Mouse (Mus musculus) lung, embryonic 14.5 days (tissue): ENCODE results near the gene Snip1. TPM values are rescaled to one million over a fixed set of nuclear protein-coding genes. Genes with fewer than 3 reads are reported as not detected.
A peak's percentile ranks its signal among the peaks of the same experiment; 100 is the strongest.

Experiments
- ATAC-seq: fragments of 200-750 bp; cut with Nextera tagmentation; 2 replicates; pipeline ENCODE4 v1.8.0; 2017; ENCODE audit warnings: mild to moderate bottlenecking, moderate TSS enrichment, moderate library complexity; ENCODE audit not compliant: insufficient read depth
- DNase-seq: peaks from one replicate; pipeline ENCODE4 v3.0.0-alpha.2; 2015
- H3K27ac ChIP-seq: fragments of 300-500 bp; sonication (generic); 2 replicates; pipeline ENCODE4 v1.5.1; 2014; ENCODE audit warnings: low read depth, mild to moderate bottlenecking, moderate library complexity
- H3K27me3 ChIP-seq: fragments of 300-500 bp; sonication (generic); 2 replicates; pipeline ENCODE4 v1.6.1; 2014; ENCODE audit warnings: low read length, control low read depth; ENCODE audit not compliant: insufficient read depth
- H3K36me3 ChIP-seq: fragments of 300-500 bp; sonication (generic); 2 replicates; pipeline ENCODE4 v1.6.1; 2014; ENCODE audit warnings: control low read depth; ENCODE audit not compliant: insufficient read depth
- H3K4me1 ChIP-seq: fragments of 300-500 bp; sonication (generic); 2 replicates; pipeline ENCODE4 v1.6.1; 2014; ENCODE audit warnings: antibody characterized with exemption, control low read depth; ENCODE audit not compliant: insufficient read depth
- H3K4me2 ChIP-seq: fragments of 300-500 bp; sonication (generic); 2 replicates; pipeline ENCODE4 v1.6.1; 2014; ENCODE audit warnings: mild to moderate bottlenecking
- H3K4me3 ChIP-seq: fragments of 300-500 bp; sonication (generic); 2 replicates; pipeline ENCODE4 v1.5.1; 2014; ENCODE audit warnings: low read depth, low read length
- H3K9ac ChIP-seq: fragments of 300-500 bp; sonication (generic); 2 replicates; pipeline ENCODE4 v1.6.1; 2014
- H3K9me3 ChIP-seq: fragments of 300-500 bp; sonication (generic); 2 replicates; pipeline ENCODE4 v1.6.1; 2016; ENCODE audit warnings: low read depth, low read length, control low read depth
- CTCF ChIP-seq: IDR thresholded peaks from 2 replicates; pipeline ENCODE4 v1.5.1; 2016; ENCODE audit warnings: antibody characterized with exemption, low read depth
- WGBS: fragments of 180-500 bp; shearing (Covaris S2); extraction: QIAGEN DNeasy Blood & Tissue Kit; methylation state at CpG from one replicate; pipeline ENCODE4 v1.1.7; 2014; 5-methylcytosine and 5-hydroxymethylcytosine counted together
- polyA plus RNA-seq: library from polyadenylated mRNA; unstranded; fragments of >200 nt; fragmentation: Nextera tagmentation; extraction: Ambion mirVana; gene quantifications from 2 replicates; pipeline ENCODE4 v1.2.1, GENCODE M21; 2014

The Snip1 gene
- polyA plus RNA-seq, 1 experiment from 2014 or later: 35.6 TPM

DNA sequence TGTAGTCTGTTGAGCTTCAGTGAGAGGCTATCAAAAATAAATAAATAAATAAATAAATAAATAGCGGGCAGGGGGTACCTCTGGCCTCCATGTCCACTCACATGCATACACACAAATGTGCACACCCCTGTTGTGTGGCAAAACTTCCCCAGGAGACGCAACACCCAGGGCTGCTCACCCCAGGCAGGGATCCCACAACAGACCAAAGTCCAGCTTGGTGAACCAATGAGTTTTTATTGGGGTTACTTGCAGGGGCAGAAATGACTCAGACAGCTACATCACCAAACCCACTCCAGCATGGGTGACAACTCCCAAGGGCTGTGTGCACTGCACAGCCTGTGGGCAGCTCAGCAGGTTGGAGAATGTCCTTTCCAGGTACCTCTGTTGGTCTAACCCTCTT lies 11.2 kb downstream of the Snip1 start:
- Histone ChIP-seq H3K4me3 (no peak overlapping the region), H3K27me3 (no peaks in the 10 kb centered on the region), H3K9ac (no peak overlapping the region), H3K4me1 (no peaks in the 10 kb centered on the region), H3K4me2 (no peak overlapping the region), H3K9me3 (no peaks in the 10 kb centered on the region), H3K36me3 (peaks cover 40% of the 10 kb centered on the region), H3K27ac (no peak overlapping the region)
- WGBS: 79% methylated on average over 2 of the region's 2 CpGs
- no peak for ATAC-seq
- no peak for TF ChIP-seq CTCF
- DNase-seq: no peak

DNA sequence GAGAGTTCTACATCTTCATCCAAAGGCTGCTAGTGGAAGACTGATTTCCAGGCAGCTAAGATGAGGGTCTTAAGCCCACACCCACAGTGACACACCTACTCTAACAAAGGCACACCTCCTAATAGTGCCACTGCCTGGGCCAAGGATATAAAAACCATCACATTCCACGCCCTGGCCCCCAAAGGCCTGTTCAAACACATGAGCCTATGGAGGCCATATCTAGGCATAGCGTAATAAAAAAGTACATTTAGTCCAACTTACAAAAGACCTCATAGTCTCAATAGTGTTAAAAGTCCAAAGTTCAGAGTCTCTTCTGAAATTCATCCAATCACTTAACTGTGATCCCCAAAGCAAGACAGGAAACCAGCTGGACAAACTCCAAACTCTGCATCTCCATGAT lies 12.2 kb downstream of the Snip1 start:
- no peak overlapping the region for H3K4me2 ChIP-seq
- no peak overlapping the region for H3K27ac ChIP-seq
- ATAC-seq (no peak), DNase-seq (no peak)
- 98% methylated on average over 2 of the region's 2 CpGs for WGBS
- H3K27me3 ChIP-seq: no peaks in the 10 kb centered on the region
- H3K4me3 ChIP-seq: no peak overlapping the region
- no peaks in the 10 kb centered on the region for H3K9me3 ChIP-seq
- no peak overlapping the region for H3K9ac ChIP-seq
- TF ChIP-seq CTCF: no peak
- peaks cover 30% of the 10 kb centered on the region for H3K36me3 ChIP-seq
- no peaks in the 10 kb centered on the region for H3K4me1 ChIP-seq

DNA sequence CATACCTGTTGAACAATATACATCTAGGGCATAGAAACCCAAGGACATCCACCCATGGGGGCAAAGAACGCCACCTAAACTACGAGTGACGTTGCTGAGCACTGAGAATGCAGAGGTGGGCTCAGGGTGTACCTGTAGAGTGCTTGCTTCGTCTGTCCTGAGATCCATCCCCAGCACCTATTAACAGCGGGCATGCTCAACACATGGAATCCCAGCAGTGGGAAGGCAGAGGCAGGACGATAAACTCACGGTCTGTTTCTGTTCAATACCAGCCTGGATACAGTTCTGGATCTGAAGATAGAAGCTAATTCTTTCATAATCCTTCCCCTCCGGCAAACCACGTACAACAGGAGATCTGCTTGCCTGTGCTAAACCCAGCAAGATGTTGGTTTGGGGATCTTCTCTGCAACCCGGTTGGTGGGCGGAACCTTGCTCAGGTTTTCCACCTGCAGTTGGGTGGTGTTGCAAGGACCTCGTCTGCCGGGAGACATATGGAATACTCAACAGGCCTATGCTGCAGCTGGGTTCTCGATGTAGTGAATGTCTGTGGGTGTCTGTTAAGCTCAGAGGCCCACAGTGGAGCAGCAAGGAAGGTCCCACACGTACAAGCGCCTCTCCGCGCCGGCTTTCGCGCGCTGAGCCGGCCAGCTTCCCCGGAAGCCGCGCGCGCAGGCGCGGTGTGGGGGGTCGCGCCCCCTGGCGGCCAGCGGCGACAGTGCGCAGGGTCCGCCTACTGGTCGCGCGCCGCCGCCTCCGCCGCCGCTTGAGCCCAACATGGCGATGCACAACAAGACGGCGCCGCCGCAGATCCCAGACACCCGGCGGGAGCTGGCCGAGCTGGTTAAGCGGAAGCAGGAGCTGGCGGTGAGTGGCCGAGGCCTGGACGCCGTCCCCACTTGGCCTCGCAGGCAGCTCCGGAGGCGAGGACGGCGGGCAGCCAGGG lies 18.2 kb downstream of the Snip1 start, which contains the start of gene Meaf6:
Gene Meaf6 (plus strand): TSS at position 732 of the 943 bp plus-strand sequence.
- H3K36me3 ChIP-seq: peaks cover 27% of the 10 kb centered on the region
- peak within 1 kb of the TSS; percentile 78 for H3K4me3 ChIP-seq
- 1% methylated on average over 63 of the region's 63 CpGs for WGBS

DNA sequence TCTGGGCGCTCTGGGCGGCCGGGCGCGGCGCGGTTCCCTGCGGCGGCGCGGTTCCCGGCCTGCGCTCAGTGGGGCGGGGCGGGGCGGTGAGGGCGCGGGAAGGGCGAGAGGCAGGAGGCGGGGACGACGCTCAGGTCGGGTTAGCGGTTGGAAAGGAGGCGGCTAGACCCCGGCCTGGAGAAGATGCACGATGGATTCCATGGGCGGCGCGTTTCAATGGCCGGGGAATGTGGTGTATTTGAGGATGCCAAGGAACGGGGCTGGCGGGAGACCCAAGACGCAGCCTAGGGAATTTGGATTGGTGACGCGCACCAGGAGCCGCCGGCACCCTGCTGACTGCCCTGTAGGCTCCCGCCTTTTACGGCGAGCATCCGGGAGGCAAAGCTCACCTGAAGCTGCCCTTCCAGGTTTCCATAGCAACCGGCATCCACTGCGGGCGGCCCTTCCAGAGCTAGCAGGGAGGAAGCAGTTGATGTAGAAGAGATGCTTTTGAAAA lies 18.9 kb downstream of the Snip1 start:
- DNase-seq (peak; percentile 81), ATAC-seq (peak; percentile 95)
- under 1% methylated on average over 45 of the region's 45 CpGs for WGBS
- peak overlapping the region; percentile 86 for H3K9ac ChIP-seq
- no peak for TF ChIP-seq CTCF
- peak overlapping the region; percentile 78 for H3K4me3 ChIP-seq
- peak overlapping the region; percentile 97 for H3K27ac ChIP-seq
- peak overlapping the region; percentile 88 for H3K4me2 ChIP-seq
- peaks cover 34% of the 10 kb centered on the region for H3K36me3 ChIP-seq
- H3K9me3 ChIP-seq: no peaks in the 10 kb centered on the region
- H3K4me1 ChIP-seq: no peaks in the 10 kb centered on the region
- no peaks in the 10 kb centered on the region for H3K27me3 ChIP-seq

More for the DNA sequence above, 18.2 kb downstream of the Snip1 start, which contains the start of gene Meaf6:
- ATAC-seq (peak; percentile 90), DNase-seq (peak; percentile 94)
- peak; percentile 38 for TF ChIP-seq CTCF
- H3K4me2 ChIP-seq: peak within 1 kb of the TSS; percentile 88
- H3K9ac ChIP-seq: peak within 1 kb of the TSS; percentile 86
- no peaks in the 10 kb centered on the region for H3K4me1 ChIP-seq
- no peaks in the 10 kb centered on the region for H3K9me3 ChIP-seq
- H3K27me3 ChIP-seq: no peaks in the 10 kb centered on the region
- H3K27ac ChIP-seq: peak within 1 kb of the TSS; percentile 97

DNA sequence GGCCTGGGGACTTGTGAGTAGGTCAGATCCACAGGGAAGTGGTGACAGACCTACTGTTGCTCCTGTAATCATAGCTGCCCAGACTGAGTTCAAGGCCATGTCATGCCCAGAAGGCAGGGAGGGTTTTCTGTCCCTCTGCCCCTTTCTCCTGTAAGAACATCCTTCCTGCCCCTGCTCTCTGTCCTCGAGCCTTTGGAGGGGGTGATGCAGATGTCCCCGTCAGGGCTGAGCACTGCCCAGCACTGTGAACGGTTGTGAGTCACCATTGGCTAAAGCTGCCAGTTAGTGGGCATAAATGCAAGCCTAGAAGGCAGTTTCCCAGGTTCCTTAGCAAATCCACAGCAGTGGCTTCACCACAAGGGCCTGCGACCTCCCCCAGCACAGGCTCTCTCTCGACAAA lies 26.6 kb downstream of the Snip1 start:
- H3K4me1 ChIP-seq: no peaks in the 10 kb centered on the region
- H3K36me3 ChIP-seq: peaks cover 46% of the 10 kb centered on the region
- no peak for TF ChIP-seq CTCF
- no peaks in the 10 kb centered on the region for H3K27me3 ChIP-seq
- H3K9ac ChIP-seq: no peak overlapping the region
- DNase-seq (no peak), ATAC-seq (no peak)
- H3K27ac ChIP-seq: no peak overlapping the region
- no peaks in the 10 kb centered on the region for H3K9me3 ChIP-seq
- H3K4me2 ChIP-seq: no peak overlapping the region
- H3K4me3 ChIP-seq: no peak overlapping the region
- 89% methylated on average over 5 of the region's 5 CpGs for WGBS

DNA sequence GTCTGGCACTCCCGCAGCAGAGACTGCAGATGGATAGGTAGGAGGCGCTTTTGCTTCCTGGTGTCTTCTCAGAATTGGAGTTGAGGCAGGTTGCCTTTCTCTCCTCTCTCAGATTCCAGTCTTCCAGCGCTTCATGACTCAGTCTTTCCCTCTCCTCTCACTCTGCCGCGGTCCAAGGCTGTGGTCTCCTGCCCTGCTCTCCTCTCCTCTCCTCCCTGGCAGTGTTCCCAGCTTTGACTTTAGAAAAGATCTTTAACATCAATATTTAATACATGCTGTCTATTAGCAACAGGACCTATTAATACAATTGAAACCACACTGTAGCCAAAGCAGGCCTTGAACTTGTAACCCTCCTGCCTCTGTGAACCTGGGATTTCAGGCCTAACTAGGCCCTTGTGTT lies 29.6 kb downstream of the Snip1 start:
- TF ChIP-seq CTCF: no peak
- Histone ChIP-seq H3K4me3 (no peak overlapping the region), H3K36me3 (peaks cover 19% of the 10 kb centered on the region), H3K4me2 (no peak overlapping the region), H3K27me3 (no peaks in the 10 kb centered on the region), H3K9ac (no peak overlapping the region), H3K4me1 (no peaks in the 10 kb centered on the region), H3K27ac (no peak overlapping the region), H3K9me3 (no peaks in the 10 kb centered on the region)
- ATAC-seq (no peak), DNase-seq (no peak)
- 85% methylated on average over 5 of the region's 5 CpGs for WGBS

DNA sequence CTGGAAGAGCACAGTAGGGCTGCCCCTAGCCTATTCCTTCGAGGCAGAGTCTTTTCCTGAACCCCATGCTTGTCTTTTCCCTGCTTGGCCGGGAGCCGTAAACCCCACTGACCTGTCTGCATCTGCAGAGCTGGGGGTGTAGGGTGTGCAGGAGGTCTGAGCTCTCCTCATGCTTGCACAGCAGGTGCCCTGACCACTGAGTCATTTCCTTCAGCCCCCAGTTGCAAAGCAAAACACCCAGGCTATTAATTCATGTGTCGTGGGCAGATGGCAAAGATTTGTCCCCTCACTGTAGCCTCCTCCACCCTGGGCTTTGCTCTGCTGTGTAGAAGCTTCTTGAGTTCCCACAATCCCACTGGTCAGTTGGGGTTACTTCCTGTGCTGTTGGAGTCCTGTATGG lies 30.9 kb downstream of the Snip1 start:
- no peaks in the 10 kb centered on the region for H3K27me3 ChIP-seq
- H3K36me3 ChIP-seq: peaks cover 18% of the 10 kb centered on the region; the same call in 1 of the 2 replicates
- H3K4me2 ChIP-seq: no peak overlapping the region
- TF ChIP-seq CTCF: no peak
- WGBS: 80% methylated on average over 4 of the region's 4 CpGs
- no peaks in the 10 kb centered on the region for H3K9me3 ChIP-seq
- no peak overlapping the region for H3K4me3 ChIP-seq
- no peak overlapping the region for H3K27ac ChIP-seq
- H3K4me1 ChIP-seq: no peaks in the 10 kb centered on the region
- no peak overlapping the region for H3K9ac ChIP-seq
- no peak for DNase-seq
- ATAC-seq: no peak
